Mouse (Mus musculus) forebrain, embryonic 14.5 days (tissue): ENCODE measurements around the gene Serinc2. TPM values are rescaled to one million over a fixed set of nuclear protein-coding genes. Genes with fewer than 3 reads are reported as not detected.
A peak's percentile ranks its signal among the peaks of the same experiment; 100 is the strongest.

Source experiments
- ATAC-seq: fragments of 200-750 bp; cut with Nextera tagmentation; 2 replicates; pipeline ENCODE4 v1.8.0; 2017; ENCODE audit warnings: mild to moderate bottlenecking, moderate library complexity
- DNase-seq: peaks from one replicate; pipeline ENCODE4 v3.0.0-alpha.2; 2015; ENCODE audit warnings: low spot score
- H3K27ac ChIP-seq: fragments of 300-500 bp; sonication (generic); 2 replicates; pipeline ENCODE4 v1.5.1; 2014; ENCODE audit warnings: low read depth, mild to moderate bottlenecking, control low read depth, low read length, moderate library complexity
- H3K27me3 ChIP-seq: fragments of 300-500 bp; sonication (generic); replicated peaks from 2 replicates; pipeline ENCODE4 v1.6.1; 2014; ENCODE audit warnings: low read length, control low read depth, mixed read lengths; ENCODE audit not compliant: control insufficient read depth, insufficient read depth
- H3K36me3 ChIP-seq: fragments of 300-500 bp; sonication (generic); 2 replicates; pipeline ENCODE4 v1.6.1; 2014; ENCODE audit warnings: low read length, control low read depth; ENCODE audit not compliant: control insufficient read depth, insufficient read depth
- H3K4me1 ChIP-seq: fragments of 300-500 bp; sonication (generic); 2 replicates; pipeline ENCODE4 v1.6.1; 2014; ENCODE audit warnings: antibody characterized with exemption, low read length, control low read depth; ENCODE audit not compliant: control insufficient read depth, insufficient read depth
- H3K4me2 ChIP-seq: fragments of 300-500 bp; sonication (generic); 2 replicates; pipeline ENCODE4 v1.6.1; 2014; ENCODE audit warnings: mild to moderate bottlenecking, control low read depth, low read length
- H3K4me3 ChIP-seq: fragments of 300-500 bp; sonication (generic); 2 replicates; pipeline ENCODE4 v1.5.1; 2014; ENCODE audit warnings: low read depth, low read length, control low read depth
- H3K9ac ChIP-seq: fragments of 300-500 bp; sonication (generic); 2 replicates; pipeline ENCODE4 v1.6.1; 2014; ENCODE audit warnings: mild to moderate bottlenecking, low read length, control low read depth, moderate library complexity
- H3K9me3 ChIP-seq: fragments of 300-500 bp; sonication (generic); replicated peaks from 2 replicates; pipeline ENCODE4 v1.6.1; 2016; ENCODE audit warnings: low read length, control low read depth, mixed read lengths; ENCODE audit not compliant: control insufficient read depth
- WGBS: fragments of 180-500 bp; shearing (Covaris S2); extraction: QIAGEN DNeasy Blood & Tissue Kit; methylation state at CpG from one replicate; pipeline ENCODE4 v1.1.7; 2014; 5-methylcytosine and 5-hydroxymethylcytosine counted together
- polyA plus RNA-seq: library from polyadenylated mRNA; unstranded; fragments of >200 nt; fragmentation: Nextera tagmentation; extraction: Ambion mirVana; gene quantifications from 2 replicates; pipeline ENCODE4 v1.2.1, GENCODE M21; 2014

Gene Serinc2
- polyA plus RNA-seq, 1 experiment from 2014 or later: 93.9 TPM

DNA sequence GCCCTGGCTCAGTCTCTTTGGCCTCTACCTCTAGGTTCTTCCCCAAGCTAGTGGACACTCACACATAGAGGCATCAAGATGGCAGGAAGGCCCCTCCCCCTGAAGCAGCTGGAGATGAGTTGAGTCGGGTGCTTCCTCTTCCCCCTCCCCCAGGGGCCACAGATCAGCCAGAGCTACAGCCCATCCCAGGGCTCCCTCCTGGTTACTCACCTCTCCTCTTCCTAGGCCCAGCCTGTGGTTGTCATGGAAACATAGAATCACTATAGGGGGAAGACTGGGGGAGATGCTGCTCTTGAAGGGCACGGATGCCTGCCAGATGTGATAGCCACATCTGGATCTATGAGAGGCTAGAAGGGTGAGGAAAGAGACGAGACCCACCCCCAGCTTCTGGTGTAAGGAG lies 25.7 kb upstream of the Serinc2 start:
- ATAC-seq: no peak
- no peaks in the 10 kb centered on the region for H3K9me3 ChIP-seq
- peaks cover 4% of the 10 kb centered on the region for H3K4me1 ChIP-seq
- H3K27ac ChIP-seq: no peak overlapping the region
- no peaks in the 10 kb centered on the region for H3K36me3 ChIP-seq
- H3K27me3 ChIP-seq: peaks cover 23% of the 10 kb centered on the region
- no peak overlapping the region for H3K4me3 ChIP-seq
- no peak for DNase-seq
- no peak overlapping the region for H3K4me2 ChIP-seq
- H3K9ac ChIP-seq: no peak overlapping the region
- 38% methylated on average over 3 of the region's 3 CpGs for WGBS

DNA sequence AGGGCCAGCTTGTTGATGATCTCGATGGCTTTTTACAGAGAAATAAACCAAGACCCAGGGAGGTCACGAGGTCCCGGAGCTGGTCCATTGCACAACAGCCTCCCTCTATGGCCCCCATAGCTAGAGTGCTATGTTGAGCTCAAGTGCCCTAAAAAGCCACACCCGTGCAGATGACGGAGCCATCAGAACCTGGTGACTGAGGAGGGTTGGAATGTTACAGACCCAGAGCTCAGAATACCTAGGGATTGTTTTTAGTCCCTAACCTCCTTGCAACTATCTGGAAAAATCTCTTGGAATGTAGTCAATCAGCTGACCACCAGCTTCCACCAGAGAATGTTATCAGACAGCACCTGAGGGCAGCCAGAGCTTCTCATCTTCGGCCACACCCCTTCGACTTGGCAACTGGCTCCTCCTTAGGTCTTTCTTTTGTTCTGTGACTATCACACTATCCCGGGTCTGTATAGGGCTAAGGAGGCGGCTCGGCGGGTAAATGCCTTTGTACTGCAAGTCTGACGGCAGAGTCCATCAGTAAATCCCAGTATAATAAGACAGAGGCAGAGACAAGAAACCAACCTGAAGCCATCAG lies 23.4 kb upstream of the Serinc2 start:
- Histone ChIP-seq H3K4me2 (no peak overlapping the region), H3K9ac (no peak overlapping the region), H3K27me3 (peaks cover 10% of the 10 kb centered on the region), H3K9me3 (no peaks in the 10 kb centered on the region), H3K27ac (no peak overlapping the region), H3K36me3 (no peaks in the 10 kb centered on the region), H3K4me1 (no peaks in the 10 kb centered on the region; the same call in 1 of the 2 replicates), H3K4me3 (no peak overlapping the region)
- no peak for DNase-seq
- no peak for ATAC-seq
- 52% methylated on average over 12 of the region's 12 CpGs for WGBS

DNA sequence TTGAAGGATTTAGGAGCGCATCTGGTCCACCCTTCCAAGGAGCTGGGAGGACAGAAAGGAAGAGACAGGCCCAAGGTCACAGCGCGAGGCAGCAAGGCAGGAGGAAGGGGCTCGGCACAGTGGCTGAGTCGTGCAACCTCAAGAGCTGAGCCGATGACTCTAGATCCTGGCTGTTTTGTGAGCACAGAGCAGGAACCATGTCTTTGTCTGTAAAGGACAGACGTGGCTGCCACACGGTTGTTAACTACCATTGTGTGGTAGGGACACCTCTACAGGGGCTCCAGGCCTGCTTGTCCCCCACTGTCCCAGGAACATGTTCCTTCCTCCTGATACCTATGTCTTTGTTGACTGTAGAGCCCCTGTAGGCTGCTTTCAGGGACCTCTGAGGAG lies 20.6 kb upstream of the Serinc2 start:
- Histone ChIP-seq H3K4me3 (no peak overlapping the region), H3K4me2 (no peak overlapping the region), H3K9ac (no peak overlapping the region), H3K36me3 (no peaks in the 10 kb centered on the region), H3K9me3 (no peaks in the 10 kb centered on the region), H3K27ac (no peak overlapping the region), H3K27me3 (no peaks in the 10 kb centered on the region), H3K4me1 (no peaks in the 10 kb centered on the region)
- 69% methylated on average over 8 of the region's 8 CpGs for WGBS
- DNase-seq (no peak), ATAC-seq (no peak)

DNA sequence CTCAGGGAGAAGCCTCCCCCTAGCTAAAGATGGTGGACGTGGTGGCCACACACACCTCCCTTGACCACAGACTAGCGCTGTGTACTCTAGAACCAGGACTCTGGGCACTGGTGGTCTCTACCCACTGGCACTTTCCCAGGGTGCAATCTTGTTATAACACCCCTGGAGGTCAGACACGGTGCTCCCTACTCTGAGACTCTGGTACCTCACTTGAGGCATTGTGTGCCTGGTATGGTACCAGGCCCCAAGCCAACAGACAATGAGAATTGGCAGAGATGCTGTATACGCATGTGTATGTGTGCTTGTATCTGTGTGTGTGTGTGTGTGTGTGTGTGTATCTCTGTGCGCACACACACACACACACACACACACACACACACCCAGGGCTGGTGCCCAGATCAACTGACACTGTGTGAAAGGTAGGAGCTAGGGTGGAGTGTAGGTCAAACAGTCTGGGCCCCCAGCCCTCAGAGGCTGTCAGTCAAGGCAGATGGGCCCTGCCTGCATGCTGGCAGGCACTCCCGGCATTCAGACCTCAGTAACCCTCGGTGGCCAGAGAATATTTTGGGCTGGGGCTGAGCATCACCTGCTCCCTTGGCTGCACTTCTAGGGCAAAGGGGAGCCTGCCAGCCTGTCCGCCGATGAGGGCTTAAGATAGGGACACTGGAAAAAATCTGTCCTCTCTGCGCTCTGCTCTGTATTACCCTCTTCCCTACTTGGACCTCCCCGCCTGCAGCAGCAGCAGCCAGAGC lies 20.0 kb upstream of the Serinc2 start:
- Histone ChIP-seq H3K4me2 (no peak overlapping the region), H3K36me3 (no peaks in the 10 kb centered on the region), H3K9ac (no peak overlapping the region), H3K27ac (no peak overlapping the region), H3K9me3 (no peaks in the 10 kb centered on the region), H3K27me3 (no peaks in the 10 kb centered on the region), H3K4me3 (no peak overlapping the region), H3K4me1 (no peaks in the 10 kb centered on the region)
- DNase-seq (peak; percentile 28), ATAC-seq (no peak)
- 79% methylated on average over 11 of the region's 11 CpGs for WGBS

DNA sequence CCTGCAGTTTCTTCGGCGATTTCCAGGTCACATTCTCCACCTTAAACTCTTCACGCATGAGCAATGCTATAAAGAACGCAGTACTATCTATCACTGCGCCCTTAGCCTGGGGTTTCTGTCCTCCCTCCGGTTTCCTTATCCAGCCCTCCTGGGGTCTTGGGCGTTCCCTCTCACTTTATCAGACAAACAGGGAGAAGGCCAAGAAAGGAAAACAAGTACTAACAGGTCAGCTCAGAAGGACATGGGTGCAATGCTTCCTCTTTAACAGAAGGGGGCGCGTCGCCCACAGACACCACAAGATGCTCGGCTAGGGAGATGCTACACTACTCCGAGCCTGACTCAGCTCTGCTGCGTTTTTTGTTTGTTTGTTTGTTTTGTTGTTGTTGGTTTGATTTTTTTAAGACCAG lies 18.1 kb upstream of the Serinc2 start:
- DNase-seq: peak; percentile 62
- 21% methylated on average over 13 of the region's 13 CpGs for WGBS
- Histone ChIP-seq H3K27ac (no peak overlapping the region), H3K4me3 (no peak overlapping the region), H3K27me3 (no peaks in the 10 kb centered on the region), H3K4me1 (no peaks in the 10 kb centered on the region), H3K4me2 (no peak overlapping the region), H3K9me3 (no peaks in the 10 kb centered on the region), H3K9ac (no peak overlapping the region), H3K36me3 (no peaks in the 10 kb centered on the region)
- ATAC-seq: peak; percentile 44; the same call in 1 of the 2 replicates

DNA sequence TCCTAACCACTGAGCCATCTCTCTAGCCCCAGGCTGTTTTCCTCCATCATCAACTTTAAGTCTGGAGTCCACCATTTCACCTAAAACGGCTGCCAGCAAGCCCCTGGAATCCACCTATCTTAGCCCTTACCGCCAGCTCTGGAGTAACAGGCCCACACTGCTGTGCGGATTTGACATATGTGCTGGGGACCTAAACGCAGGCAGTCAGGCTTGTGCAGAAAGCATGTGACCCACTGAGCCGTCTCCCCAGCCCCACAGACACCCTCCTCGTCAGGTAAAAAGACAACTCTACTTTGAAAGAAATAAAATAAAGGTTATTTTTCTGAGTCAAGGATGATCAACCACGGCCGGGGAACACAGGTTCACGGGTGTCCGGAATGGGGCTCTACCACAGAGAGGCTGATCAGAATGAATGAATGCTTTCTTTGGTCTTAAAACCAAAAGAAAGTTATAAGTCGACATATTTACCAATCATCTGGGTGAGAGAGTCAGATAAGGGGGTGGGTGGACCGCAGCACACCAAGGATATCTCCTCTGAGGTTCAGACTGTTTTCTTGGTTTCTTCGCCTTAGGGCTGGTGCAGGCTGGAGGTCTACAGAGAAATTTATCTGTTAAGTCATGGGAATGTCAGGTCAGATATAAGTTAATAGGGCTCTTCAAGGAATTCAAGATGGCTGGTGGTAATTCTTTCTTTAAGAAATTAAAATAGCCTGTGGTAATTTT lies 17.4 kb upstream of the Serinc2 start:
- no peak overlapping the region for H3K4me3 ChIP-seq
- no peak overlapping the region for H3K4me2 ChIP-seq
- WGBS: 87% methylated on average over 13 of the region's 13 CpGs
- no peak for ATAC-seq
- H3K36me3 ChIP-seq: no peaks in the 10 kb centered on the region
- no peak overlapping the region for H3K9ac ChIP-seq
- no peaks in the 10 kb centered on the region for H3K27me3 ChIP-seq
- H3K9me3 ChIP-seq: no peaks in the 10 kb centered on the region
- no peak for DNase-seq
- H3K27ac ChIP-seq: no peak overlapping the region
- H3K4me1 ChIP-seq: no peaks in the 10 kb centered on the region

DNA sequence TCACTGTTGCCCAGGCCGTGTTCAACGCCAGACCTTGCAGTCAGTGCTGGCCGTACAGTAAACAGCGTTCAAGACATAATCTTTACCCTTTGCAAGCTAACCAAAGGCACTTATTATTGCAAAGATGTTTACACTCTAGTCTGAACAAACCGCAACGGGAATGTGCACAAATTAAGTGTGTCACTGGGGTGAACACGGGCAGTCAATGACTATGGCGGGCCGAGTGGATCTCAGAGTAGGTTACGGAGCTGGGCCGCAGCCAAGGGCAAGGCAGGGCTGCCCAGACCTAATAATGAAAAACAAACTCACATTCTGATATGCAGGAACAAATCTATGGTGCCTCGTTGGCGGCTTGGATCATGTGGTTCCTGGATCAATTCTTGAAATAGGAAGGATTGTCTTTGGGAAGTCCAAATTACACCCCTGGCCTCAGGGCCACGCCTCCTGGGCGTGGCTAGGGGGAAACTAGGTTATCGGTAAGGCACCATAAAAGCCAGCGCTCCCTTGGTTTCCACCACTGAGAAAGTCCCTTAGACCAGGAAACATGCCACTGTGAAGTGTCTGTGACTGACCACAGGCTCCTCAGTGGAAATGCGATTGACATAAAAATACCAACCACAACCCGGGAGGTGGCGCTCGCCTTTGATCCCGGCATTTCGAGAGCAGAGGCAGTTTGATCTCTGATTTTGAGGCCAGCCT lies 16.2 kb upstream of the Serinc2 start:
- no peak overlapping the region for H3K4me2 ChIP-seq
- no peak overlapping the region for H3K27ac ChIP-seq
- WGBS: 52% methylated on average over 23 of the region's 23 CpGs
- no peaks in the 10 kb centered on the region for H3K9me3 ChIP-seq
- H3K4me3 ChIP-seq: no peak overlapping the region
- no peak for DNase-seq
- H3K27me3 ChIP-seq: no peaks in the 10 kb centered on the region
- H3K4me1 ChIP-seq: no peaks in the 10 kb centered on the region
- ATAC-seq: no peak
- no peaks in the 10 kb centered on the region for H3K36me3 ChIP-seq
- no peak overlapping the region for H3K9ac ChIP-seq

DNA sequence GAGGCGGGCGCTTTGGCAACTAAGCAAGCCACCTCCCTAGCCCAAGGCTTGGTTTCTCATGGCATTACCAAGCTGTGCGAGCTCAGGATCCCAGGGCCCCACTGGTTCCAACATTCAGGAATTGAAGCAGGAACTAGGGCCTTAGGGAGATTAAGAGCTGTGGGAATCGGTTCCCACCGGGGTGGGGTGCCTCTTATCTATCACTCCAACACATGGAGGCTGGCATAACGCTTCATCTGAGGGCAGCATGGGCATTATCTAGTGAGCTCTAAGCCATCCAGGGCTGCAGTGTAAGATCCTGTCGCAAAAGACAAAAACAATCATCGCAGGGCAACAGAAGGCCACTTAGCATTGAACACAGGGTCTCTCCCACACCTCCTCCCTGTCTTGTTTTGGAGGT lies 15.5 kb upstream of the Serinc2 start:
- no peak for DNase-seq
- no peak overlapping the region for H3K4me3 ChIP-seq
- H3K27ac ChIP-seq: no peak overlapping the region
- H3K36me3 ChIP-seq: no peaks in the 10 kb centered on the region
- H3K4me2 ChIP-seq: no peak overlapping the region
- H3K9ac ChIP-seq: no peak overlapping the region
- no peaks in the 10 kb centered on the region for H3K9me3 ChIP-seq
- no peak for ATAC-seq
- H3K4me1 ChIP-seq: no peaks in the 10 kb centered on the region
- no peaks in the 10 kb centered on the region for H3K27me3 ChIP-seq
- WGBS: 83% methylated on average over 8 of the region's 8 CpGs
